Mouse (Mus musculus) gastrocnemius, postnatal 10 days (tissue): Measurements from ENCODE around the gene Kcnip3. TPM values are rescaled to one million over a fixed set of nuclear protein-coding genes. Genes with fewer than 3 reads are reported as not detected.

ENCODE experiments used
- DNase-seq: peaks from one replicate; pipeline ENCODE4 v3.0.0; 2021; ENCODE audit warnings: mixed read lengths
- long read RNA-seq, 2 experiments: library from polyadenylated mRNA; stranded (forward); transcript quantifications; one replicate each; pipeline ENCODE4 v2.0.0; 2021
- total RNA-seq, 2 experiments: library from RNA; stranded (reverse); gene quantifications; 2 replicates each; pipeline ENCODE4 v1.2.3; 2021

Gene Kcnip3
- under 1 TPM; 0.49 to 0.59 TPM for total RNA-seq
- long read RNA-seq, experiment 1, partial matches to known transcripts = 0 of 2 reads
- long read RNA-seq, experiment 1, other reads (novel, unspliced or antisense) = 1 of 2 reads
- long read RNA-seq, experiment 2 = 0 reads

GRCm38 (mm10) chr2:127522006-127522441, at the start of gene Kcnip3:
Gene Kcnip3, minus strand, starts transcription at chr2:127522094.
- no peak for DNase-seq

DNA sequence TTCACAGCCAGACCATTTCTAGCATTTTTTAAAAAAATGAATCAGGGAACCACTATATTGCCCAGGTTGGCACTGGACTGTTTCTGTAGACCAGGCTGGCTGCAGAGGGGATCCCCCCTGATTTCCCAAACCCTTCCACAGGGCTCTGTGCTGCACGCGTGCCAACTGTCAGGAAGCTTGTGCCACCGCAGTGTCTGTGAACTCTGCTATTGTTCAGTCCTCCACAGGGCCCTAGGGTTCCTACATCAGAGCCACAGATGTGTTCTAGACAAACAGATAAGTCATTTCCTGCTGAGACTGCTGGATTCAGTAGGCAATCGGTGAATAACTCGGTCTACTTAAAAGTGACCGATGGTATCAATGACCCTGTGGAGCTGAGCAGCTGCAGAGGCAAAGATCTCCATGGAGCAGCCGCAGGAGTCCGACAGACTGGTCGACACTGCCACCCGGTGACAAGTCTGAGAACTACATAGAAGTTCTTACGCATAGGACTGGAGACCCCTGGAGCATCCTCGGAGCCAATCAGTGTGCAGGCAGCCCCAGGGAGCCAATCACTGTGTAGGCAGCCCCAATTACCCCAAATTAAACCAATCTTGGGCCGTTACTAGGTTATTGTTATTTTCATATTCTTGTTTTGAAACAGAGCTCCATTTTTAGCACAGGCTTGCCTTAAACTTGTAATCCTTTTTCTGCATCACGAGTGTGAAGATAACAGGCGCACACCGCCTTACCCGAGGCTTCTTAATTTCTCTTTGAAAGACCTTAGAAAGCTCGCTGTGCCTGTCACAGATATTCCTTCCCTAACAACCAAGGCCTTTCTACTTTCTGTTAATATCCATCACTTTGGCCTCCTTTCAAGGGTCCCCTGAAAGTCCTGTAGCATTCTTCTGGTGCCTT, 37.4 kb upstream of the Kcnip3 start:
- peak; percentile 83 for DNase-seq

DNA sequence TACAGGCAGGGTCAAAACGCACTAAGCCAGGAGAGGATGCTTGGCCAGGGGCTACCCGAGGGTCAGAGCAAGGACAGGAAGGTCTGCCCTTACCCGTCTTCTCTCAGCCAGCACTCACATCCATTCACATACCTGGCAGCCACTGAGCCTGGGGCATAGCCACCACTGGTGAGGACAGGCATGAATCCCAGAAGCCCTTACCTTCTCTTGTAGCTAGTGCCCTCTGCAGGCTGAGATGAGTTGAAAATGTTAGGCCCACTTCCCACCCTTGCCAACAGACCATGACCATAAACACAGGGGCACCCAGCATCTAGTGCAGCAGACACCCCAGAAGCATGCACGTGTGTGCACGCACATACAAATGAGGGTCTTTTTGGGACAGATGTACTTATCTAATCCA, 29.2 kb upstream of the Kcnip3 start:
- DNase-seq = no peak

DNA sequence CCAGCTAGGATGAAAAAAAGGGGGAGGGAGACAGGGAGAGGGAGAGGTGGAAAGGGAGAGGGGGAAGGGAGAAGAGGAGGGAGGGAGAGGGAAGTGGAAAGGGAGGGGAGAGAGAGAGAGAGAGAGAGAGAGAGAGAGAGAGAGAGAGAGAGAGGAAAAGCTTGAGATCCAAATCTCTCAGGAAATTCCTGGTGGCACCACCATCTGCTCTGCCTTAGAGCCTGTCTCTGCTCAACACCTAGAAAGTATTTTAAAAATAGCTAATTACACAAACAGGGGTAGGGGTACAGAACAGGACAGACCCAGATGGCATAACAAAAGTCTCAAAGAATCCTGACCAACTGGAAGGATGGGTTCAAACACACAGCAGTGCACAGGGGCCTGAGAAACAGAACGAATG, 28.6 kb upstream of the Kcnip3 start:
- DNase-seq = no peak

DNA sequence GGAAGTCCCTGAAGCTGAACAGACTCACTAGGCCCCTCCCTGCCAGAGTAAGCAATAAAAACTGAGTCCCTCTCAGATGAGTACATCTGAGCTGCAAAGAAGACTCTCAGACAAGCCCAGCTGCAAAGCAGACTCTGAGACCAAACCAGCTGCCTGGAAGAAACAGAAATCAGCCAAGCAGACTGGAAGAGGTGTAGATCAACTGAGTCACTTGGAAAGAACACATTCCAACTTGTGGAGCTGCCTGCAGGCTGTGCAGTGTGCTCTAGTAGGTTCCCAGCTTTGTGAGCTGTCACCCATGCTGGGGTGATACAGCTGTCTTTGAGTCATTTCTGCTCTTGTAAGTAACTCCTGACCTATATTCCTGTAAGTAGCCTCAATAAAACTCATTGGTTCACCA, 27.8 kb upstream of the Kcnip3 start:
- no peak for DNase-seq

- no peak for DNase-seq
Measured at GRCm38 (mm10) chr2:127548342-127549074, 26.6 kb upstream of the Kcnip3 start.

DNA sequence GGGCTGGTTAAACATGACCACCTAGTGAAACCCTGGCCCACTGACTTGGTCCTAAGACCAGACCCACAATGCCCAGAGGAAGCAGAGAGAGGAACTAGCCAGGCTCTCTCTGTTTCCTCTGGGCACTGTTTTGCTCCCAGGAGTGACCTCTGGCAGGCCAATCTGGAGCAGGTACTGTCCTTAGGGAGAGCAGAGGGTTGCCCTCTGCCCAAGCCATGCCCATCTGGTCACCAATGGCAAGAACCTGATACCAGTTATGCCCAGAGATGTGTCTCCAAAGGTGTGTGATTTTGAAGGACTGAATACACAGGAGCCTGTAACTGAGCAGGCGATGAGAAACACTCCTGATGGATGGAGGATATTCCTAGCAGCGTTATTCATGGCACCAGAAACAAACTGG, 19.8 kb upstream of the Kcnip3 start:
- DNase-seq = no peak

DNA sequence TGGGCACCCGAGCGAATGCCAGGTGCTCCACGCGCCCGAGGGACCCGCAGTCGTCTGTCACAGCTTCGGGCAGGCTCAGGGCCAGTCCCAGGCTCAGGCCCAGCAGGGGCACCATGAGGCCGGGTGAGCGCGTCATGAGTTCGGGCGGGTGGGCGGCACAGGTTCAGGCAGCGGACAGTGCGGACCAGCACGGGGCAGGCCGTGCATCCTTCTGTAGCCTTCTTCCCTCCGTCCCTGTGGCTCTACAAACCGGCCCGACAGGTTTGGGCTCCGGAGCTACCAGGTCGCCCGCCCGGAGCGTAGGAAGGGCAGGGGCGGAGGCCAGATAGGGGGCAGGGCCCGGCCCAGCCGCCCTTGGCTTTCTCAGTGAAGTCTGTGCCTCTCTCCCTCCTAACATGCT, 19.3 kb upstream of the Kcnip3 start, which contains the start of gene Prom2:
Gene Prom2, minus strand, starts transcription at position 283 of the 400 bp plus-strand sequence.
- no peak for DNase-seq

DNA sequence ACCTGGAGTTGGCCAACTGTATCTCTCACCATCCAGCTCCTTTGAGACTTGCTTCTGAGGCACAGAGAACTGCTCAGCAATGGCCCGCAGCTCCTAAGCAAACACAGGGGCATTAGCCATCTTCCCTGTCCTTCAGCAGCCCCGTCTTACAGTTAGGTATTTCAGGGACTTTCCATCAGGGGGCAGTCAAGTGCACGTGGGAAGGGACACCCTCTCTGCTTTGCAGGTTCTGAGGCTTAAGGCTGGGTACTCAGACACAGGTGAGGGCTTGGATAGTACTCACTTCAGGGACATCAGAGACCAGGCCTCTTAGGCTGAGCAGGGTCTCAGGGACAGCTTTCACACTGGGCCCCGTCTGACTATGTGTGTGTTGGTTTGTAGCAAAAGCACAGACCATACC, 17.6 kb upstream of the Kcnip3 start:
- no peak for DNase-seq

DNA sequence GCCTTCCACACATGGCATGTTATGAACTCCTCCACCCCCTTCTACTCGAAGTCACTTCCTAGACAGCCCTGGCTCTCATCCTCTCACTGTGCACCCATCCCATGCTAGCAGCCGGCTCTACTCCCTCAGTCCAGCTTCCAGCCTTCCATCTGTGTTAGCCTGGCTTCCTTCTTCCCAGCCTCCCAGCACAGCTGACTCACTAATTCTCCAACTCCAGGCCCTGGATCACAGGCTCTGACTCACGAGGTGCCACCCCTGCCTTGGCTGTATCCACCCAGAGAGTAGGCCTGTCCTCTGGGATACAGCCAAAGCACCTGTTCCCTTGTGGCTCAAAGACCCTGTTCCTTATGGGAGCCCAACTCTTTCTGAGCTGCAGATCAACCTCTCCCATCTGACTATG, 15.7 kb upstream of the Kcnip3 start:
- DNase-seq = no peak

DNA sequence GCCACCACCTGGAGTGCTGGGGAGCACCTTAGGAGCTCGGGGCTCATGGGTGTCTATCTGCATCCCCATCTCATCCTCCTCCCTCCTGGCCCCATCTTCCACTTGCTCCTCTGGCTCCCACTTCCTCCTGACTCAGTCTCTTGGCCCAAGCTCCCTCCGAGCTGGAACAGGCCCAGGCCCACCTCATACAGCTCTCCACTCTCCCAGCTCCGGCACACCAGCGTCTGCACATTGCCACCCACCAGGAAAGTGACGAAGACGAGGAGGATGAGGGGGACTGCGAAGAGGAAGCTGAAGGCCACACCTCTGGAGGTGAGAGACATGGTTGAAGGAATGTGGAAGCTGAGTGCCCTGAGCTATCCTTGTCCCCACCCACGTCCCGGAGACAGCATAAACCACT, 13.5 kb upstream of the Kcnip3 start:
- no peak for DNase-seq

DNA sequence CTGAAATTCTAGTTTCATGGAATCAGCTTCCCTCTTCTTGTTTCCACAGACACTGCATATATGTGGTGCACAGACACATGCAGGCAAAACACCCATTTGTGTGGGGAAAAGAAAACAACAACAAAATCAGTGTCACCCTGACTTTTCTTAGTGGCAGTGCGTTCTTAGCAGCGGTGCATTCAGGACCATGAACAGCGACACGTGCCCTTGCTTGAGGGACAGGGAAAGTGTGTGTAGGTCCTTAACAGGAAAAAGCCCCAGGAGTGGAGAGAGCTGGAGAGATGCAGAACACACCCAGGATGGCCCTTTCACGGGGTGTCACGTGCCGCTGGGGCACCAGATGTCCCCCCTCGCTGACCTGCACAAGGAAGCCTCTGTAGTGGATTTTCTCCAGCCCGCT, 10.5 kb upstream of the Kcnip3 start:
- DNase-seq = no peak

GRCm38 (mm10) chr2:127531592-127531991, 9.7 kb upstream of the Kcnip3 start:
- no peak for DNase-seq

DNA sequence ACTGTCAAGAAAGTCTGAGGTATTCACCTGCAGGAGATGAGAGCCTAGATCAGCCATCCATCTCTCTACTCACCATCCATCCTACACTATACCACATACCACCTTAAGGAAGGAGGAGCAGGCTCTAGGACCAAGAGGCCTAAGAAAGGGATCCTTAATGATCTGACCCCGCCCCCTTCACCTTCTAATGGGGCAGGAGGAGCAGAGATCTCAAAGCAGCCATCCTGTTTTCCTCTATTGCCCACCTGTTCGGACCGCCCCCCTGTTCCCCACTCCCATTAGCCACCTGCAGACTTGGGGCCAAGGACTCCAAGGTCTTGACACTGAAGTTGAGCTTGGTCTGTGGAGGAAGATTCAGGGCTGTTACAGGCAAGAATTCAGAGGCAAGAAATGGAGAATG, 8.5 kb upstream of the Kcnip3 start:
- no peak for DNase-seq

DNA sequence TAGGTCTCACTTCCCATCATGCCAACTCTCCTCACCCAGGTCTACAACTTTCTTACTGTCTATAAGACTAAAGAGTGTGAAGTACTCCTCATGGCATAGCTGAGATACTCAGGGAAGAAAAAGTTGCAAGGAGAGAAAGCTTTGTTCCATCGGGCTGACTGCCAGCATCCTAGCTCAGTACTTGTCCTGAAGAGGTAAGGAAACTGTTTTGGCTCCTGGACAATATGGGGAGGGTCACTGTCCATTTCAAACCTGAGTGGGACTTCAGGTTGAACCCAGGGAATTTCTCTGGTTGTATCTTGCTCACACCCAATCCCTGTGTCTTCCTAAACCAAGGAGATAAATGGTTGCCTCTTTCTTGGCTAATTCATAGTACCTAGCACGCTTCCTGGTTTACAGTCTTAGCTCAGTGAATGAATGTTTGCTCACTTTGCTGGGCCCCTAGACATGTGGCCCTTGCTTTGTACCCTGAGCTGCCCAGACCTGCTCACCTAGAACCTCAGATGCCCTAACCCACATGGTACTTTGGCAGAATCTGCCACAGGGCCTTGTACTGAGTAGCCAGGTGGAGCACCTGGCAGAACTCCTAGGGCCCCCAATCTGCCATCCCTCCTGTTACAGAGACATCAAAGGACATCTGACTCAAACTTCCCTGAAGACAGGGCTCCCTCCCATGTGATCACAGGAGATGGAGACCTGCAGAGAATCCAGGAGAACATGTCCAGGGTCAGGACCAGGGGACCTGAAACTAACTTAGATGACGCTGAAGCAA, 3.3 kb upstream of the Kcnip3 start:
- no peak for DNase-seq

- no peak for DNase-seq
Measured at GRCm38 (mm10) chr2:127523950-127524729, 2.2 kb upstream of the Kcnip3 start.

DNA sequence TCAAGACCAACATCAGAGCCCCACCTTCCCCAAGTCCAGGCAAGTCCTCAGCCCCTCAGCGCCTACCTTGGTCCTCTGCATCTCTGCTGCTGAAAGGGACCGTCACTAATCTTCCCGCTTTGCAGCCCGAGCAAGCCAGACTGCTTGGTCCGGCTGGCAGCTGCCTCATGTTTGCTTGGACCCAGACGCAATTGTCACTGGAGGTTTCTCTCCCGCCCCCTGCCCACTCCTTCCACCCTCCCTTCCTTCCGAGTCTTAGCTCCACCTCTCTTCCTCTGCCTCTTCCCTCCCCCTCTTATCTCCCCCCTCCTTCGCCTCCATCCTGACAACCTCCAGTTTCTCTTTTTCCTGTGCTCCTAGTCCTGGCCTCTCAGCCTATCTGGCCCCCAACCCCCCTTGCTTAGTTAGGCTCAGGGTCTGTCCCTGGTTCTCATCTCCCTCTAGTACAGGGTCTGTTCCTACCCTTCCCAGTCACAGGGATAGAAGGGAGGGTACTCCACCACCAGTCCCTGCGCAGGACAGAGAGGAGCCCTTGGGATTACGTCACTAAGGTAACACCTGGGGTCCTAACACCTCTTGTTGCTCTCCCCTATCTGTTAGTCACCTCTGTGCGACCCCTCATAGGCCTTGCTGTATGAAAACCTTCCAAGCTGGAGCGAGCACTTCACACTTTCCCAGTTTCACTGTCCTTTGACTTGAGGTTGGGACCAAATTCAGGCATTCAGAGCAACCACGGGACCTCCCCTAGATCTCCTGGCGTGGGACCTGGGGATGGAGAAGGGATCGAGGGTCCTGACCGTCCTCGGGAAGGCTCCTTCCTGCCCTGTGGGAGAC, 505 bp downstream of the Kcnip3 start:
- DNase-seq = no peak

DNA sequence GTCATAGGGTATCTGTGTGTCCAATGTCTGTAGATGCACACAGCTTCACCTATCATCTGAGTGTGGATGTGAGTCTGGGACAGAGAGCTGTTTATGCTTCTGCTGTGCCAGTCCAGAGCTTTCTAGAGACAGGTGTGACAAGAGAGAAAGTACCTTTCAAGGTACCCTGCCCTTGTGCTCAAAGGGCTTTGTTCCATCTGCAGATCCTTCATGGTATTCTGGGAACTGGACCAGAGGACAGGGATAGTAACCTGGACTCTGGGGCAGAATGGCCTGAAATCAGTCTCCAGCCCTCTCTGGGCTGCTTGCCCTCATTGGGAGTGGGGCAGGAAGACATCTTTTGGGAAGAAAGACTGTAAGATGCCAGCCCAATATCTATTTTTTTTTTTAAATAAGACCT, 1.8 kb downstream of the Kcnip3 start:
- no peak for DNase-seq

DNA sequence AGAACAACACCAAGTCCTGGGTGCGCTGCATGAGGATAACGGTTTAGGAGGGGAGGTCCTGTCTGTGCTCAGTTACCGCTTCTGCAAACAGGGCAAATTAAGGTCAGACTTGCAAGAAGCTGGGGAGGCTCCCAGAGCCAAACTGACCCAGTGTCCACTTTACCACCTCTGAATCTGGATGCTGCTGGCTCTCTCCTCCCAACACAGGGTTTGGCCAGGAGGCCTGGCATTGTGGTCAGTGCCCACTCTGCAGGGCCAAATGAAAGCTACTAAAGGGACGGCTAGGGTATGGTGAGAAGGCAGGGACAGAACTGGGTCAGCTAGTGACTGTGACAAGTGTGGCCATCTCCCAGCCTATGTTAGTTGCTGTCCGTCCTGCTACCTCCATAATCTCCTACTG, 2.6 kb downstream of the Kcnip3 start:
- no peak for DNase-seq

- DNase-seq = no peak
Measured at GRCm38 (mm10) chr2:127518831-127519230, 3.1 kb downstream of the Kcnip3 start.

DNA sequence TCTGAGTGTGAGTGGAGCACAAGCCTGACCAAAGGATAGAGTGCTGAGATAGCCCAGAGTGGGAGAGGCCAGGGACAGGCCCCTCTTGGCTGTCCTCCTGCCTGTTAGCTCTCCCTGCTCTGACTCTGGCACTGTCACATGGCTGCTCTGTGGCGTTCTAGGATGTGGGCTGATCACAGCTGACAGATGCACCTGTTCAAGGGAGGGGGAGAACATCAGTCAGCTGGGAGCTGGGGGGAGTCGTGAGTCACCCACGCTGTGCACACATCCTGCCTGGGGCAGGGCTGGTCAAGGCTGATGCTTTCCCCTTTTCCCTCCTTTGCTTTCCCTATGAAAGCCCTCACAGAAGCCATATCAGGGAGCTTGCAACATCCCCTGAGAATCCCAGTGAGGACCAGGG, 3.6 kb downstream of the Kcnip3 start:
- DNase-seq = no peak
